Comparison of ENCODE assay signal across 24 mouse cellular contexts in the genomic region with DNA sequence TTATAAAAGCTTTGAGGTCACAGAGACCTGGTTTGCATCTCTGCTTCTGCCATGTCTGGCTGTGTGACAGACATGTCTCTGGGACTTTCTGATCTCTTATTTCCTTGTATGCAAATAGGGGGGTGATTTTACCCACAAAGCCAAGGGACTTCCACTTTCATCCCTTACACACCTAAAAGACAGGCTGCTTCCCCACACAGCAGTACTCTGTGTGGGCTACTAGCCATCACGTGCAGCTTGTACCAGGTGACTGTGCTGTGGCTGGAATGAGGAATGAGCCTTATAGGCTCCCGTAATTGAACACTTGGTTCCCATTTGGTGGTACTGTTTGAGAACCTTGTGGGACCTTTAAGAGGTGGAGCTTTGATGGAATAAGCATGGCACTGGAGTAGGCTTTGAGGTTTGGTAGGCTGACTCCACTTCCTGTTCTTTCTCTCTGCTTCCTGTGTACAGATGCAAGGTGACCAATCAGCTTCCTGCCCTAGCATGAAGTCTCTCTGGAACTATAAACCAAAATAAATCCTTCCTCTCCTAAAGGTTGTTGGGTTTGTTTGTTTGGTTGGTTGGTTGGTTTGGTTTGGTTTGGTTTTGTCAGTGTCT.
"Had no signal": no experiment of that assay in that cellular context is flagged by ENCODE, and none has a peak within 500 bp of the region (broad histone marks: within the 10 kb centered on the region; RNA-seq: fewer than 3 reads in every experiment).

No protein-coding gene starts in this region.

- DNase-seq: liver, embryonic 13.5 days; liver, postnatal 0 days; lung, adult 2 months; retina, postnatal 1 day; right cerebral cortex, adult 18-20 months; right cerebral cortex, postnatal 25 days; right cerebral cortex, postnatal 4 days; spleen, adult 18-20 months; thymus, adult 2 months; thymus, postnatal 25 days; thymus, postnatal 4 days had no signal

- H3K36me3 ChIP-seq: liver, embryonic 13.5 days; liver, embryonic 15.5 days; lung, embryonic 15.5 days; midbrain, embryonic 13.5 days; neural tube, embryonic 13.5 days; neural tube, embryonic 15.5 days; stomach, embryonic 15.5 days had no signal

- H3K27me3 ChIP-seq: liver, embryonic 13.5 days; liver, embryonic 15.5 days; lung, embryonic 15.5 days; midbrain, embryonic 13.5 days; neural tube, embryonic 13.5 days; neural tube, embryonic 15.5 days; stomach, embryonic 15.5 days had no signal

- H3K4me1 ChIP-seq: liver, embryonic 13.5 days; stomach, embryonic 15.5 days had no signal

- H3K4me2 ChIP-seq: liver, embryonic 13.5 days; liver, embryonic 15.5 days; lung, embryonic 15.5 days; midbrain, embryonic 11.5 days; midbrain, embryonic 13.5 days; neural tube, embryonic 13.5 days; neural tube, embryonic 15.5 days; stomach, embryonic 15.5 days had no signal

- H3K27ac ChIP-seq: liver, embryonic 13.5 days; liver, embryonic 15.5 days; lung, embryonic 15.5 days; macrophage; midbrain, embryonic 13.5 days; neural tube, embryonic 13.5 days; neural tube, embryonic 15.5 days; stomach, embryonic 15.5 days; stomach, postnatal 0 days had no signal

- H3K9me3 ChIP-seq: liver, embryonic 15.5 days; lung, embryonic 15.5 days; neural tube, embryonic 15.5 days; stomach, embryonic 15.5 days had no signal

- H3K4me3 ChIP-seq: liver, embryonic 13.5 days; liver, embryonic 15.5 days; lung, embryonic 15.5 days; megakaryocyte, embryonic 14.5 days; midbrain, embryonic 13.5 days; myocyte; neural tube, embryonic 13.5 days; neural tube, embryonic 15.5 days; stomach, embryonic 15.5 days had no signal

- ATAC-seq: liver, postnatal 0 days; lung, postnatal 0 days; midbrain, embryonic 13.5 days; midbrain, embryonic 16.5 days had no signal

- H3K9ac ChIP-seq: liver, embryonic 13.5 days; liver, embryonic 15.5 days; liver, postnatal 0 days; lung, embryonic 15.5 days; midbrain, embryonic 13.5 days; neural tube, embryonic 13.5 days; neural tube, embryonic 15.5 days; stomach, embryonic 15.5 days had no signal
